Mouse (Mus musculus) naive thymus-derived CD4-positive, alpha-beta T cell, adult 5 months (primary cell): ENCODE results near the gene Btf3. TPM values are rescaled to one million over a fixed set of nuclear protein-coding genes. Genes with fewer than 3 reads are reported as not detected.

Experiments used
- polyA plus RNA-seq: library from polyadenylated mRNA; unstranded; fragments of 100-300 nt; shearing (Covaris generic); gene quantifications from one replicate; pipeline ENCODE4 v1.2.1, GENCODE M21; 2017

The Btf3 gene
- polyA plus RNA-seq = 619 TPM

DNA sequence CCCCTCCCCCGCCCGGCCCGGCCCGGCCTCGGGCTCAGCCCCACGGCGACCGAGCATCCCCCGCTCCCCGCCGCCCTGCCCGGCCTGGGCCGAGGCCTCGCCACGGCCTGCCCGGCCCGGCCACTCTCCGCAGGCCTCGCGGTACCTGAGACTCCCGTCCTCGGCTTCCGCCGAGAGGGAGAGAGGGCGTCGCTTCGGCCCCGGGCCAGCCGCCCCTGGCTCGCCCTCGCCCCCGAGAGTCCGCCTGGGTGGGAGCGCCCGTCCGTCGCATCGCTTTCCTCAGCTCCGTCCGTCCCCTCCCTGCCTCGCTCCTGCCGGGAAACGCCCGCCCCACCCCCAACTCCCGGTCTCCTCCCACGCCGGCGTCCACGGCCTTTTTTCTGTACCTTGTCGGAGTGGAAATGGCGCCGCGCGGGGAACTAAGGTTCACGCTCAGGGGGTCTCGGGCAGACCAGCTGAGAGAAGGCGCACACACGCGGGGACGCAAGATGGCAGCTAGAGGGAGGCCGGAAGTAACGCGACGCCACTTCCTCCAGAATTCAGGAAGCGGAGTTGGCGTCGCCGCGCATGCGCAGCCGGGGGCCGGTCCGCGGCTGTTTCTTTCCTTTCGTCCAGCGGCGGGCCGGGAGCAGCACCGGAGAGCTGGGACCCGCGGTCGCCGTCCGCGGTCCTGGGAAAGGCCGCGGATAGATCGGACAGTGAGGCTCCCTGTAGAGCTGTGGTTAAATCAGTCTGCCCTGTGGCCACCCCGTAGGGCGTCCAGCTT, at the start of gene Btf3:
Btf3 (minus strand) TSS at position 527 of the 766 bp plus-strand sequence.

GRCm38 (mm10) chr13:98354090-98354801, 37.4 kb upstream of the Btf3 start, which contains the start of gene Foxd1:
Gene Foxd1 (plus strand): TSS chr13:98354242.

DNA sequence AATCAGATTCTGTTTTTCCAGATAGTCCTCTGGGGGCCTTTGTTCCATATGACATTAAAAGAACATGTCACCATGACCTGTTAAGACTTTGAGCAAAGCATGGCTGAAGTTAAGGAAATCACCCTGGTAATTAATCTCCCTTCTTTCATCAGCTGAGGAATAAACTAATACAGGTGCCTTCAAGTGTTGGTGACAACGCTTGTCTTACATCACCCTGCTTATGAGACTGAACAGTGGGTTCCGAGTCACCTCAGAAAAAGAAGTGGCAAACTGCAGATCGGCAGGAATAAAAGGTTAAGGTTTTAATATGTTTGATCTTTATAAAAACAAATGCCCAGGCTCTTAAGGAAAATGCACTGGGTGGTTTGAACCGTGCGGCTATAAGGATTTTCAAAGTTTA, 37.1 kb downstream of the Btf3 start, which contains the start of gene Gm21976:
Gm21976 (plus strand) TSS at position 202 of the 400 bp plus-strand sequence.

GRCm38 (mm10) chr13:98262636-98263457, 54.0 kb downstream of the Btf3 start, which contains the start of the genes Utp15 and Ankra2:
Gene Utp15 (minus strand): TSS chr13:98263041.
Gene Ankra2 (plus strand): TSS chr13:98263074.

Other genes with a start within 250 kb of the Btf3 start
- 0.06 TPM for gene Arhgef28, start 110.6 kb downstream of the Btf3 start, polyA plus RNA-seq
- 44.7 TPM for gene Utp15, start 54.0 kb downstream of the Btf3 start, polyA plus RNA-seq
- gene Ankra2, start 53.9 kb downstream of the Btf3 start, polyA plus RNA-seq = 23.0 TPM
- not detected for gene Gm21976, start 37.1 kb downstream of the Btf3 start, polyA plus RNA-seq
- not detected for gene Foxd1, start 37.2 kb upstream of the Btf3 start, polyA plus RNA-seq
- gene Gm10320, start 175.0 kb upstream of the Btf3 start, polyA plus RNA-seq = not detected